19 mouse cellular contexts compared by ENCODE assay signal in genomic region chr1:75185495-75185894, GRCm38 (mm10). TPM values are rescaled to one million over a fixed set of nuclear protein-coding genes. Genes with fewer than 3 reads are reported as not detected.
DNase-seq lines count a peak whose midpoint lies in the region; ATAC-seq lines count a peak whose summit lies in the region.
"Had no signal": no experiment of that assay in that cellular context is flagged by ENCODE, and none has a peak within 500 bp of the region (broad histone marks: within the 10 kb centered on the region; RNA-seq: fewer than 3 reads in every experiment).

No protein-coding gene starts in this region.

- H3K36me3 ChIP-seq in neural tube, embryonic 13.5 days: peaks cover 91% of the 10 kb centered on the region

- 0 out of 2 replicates have a peak overlapping the region, but pooled peaks have one; percentile 5 for H3K9ac ChIP-seq in neural tube, embryonic 13.5 days
- H3K9ac ChIP-seq: embryonic facial prominence, embryonic 12.5 days; forebrain, embryonic 13.5 days; heart, embryonic 13.5 days; hindbrain, embryonic 15.5 days had no signal

- no peak for ATAC-seq in neural tube, embryonic 13.5 days (ENCODE audit: low read depth)
- ATAC-seq: forebrain, embryonic 13.5 days; intestine, embryonic 16.5 days had no signal

- H3K27ac ChIP-seq in neural tube, embryonic 13.5 days (replicated peaks): no peak overlapping the region
- H3K27ac ChIP-seq: embryonic facial prominence, embryonic 12.5 days; forebrain, embryonic 13.5 days; gastrocnemius, adult 2 months; heart, embryonic 13.5 days; hindbrain, embryonic 15.5 days had no signal

- H3K27me3 ChIP-seq in neural tube, embryonic 13.5 days: no peaks in the 10 kb centered on the region
- H3K27me3 ChIP-seq: embryonic facial prominence, embryonic 12.5 days; forebrain, embryonic 13.5 days; heart, embryonic 13.5 days; hindbrain, embryonic 15.5 days had no signal

- peaks cover 16% of the 10 kb centered on the region for H3K4me1 ChIP-seq in neural tube, embryonic 13.5 days (replicated peaks)

- peak; percentile 46 for DNase-seq in cerebellum, adult 9-10 months
- DNase-seq in cerebellum, adult 8-10 months: no peak
- DNase-seq in neural tube, embryonic 10.5 days (ENCODE audit: extremely low spot score, low spot score): no peak
- DNase-seq in cerebellum, adult 9-11 months: peak; percentile 57
- no peak for DNase-seq in urinary bladder, postnatal 36 days (ENCODE audit: low spot score in 2 of 2)
- DNase-seq in thymus, postnatal 25 days: no peak
- DNase-seq: adrenal gland, postnatal 10 days; embryo, embryonic 11 days; gastrocnemius, adult 2 months; gastrocnemius, postnatal 25 days; heart, adult 11 months; heart, postnatal 36 days; kidney, adult 2 months had no signal

- H3K4me3 ChIP-seq in neural tube, embryonic 13.5 days: no peak overlapping the region
- H3K4me3 ChIP-seq: embryonic facial prominence, embryonic 12.5 days; forebrain, embryonic 13.5 days; gastrocnemius, adult 2 months; heart, embryonic 13.5 days; hindbrain, embryonic 15.5 days had no signal

- no peaks in the 10 kb centered on the region for H3K9me3 ChIP-seq in neural tube, embryonic 13.5 days
- H3K9me3 ChIP-seq: embryonic facial prominence, embryonic 12.5 days; forebrain, embryonic 13.5 days; heart, embryonic 13.5 days; hindbrain, embryonic 15.5 days had no signal

- WGBS in neural tube, embryonic 13.5 days: 89% methylated on average over 11 of the region's 11 CpGs

- H3K4me2 ChIP-seq in neural tube, embryonic 13.5 days: no peak overlapping the region
- H3K4me2 ChIP-seq: embryonic facial prominence, embryonic 12.5 days; forebrain, embryonic 13.5 days; heart, embryonic 13.5 days; hindbrain, embryonic 15.5 days had no signal

RNA-seq across cellular contexts. Expression of gene Abcb6, which starts 5.3 kb away (rescaled TPM):
- 40.3 and 47.8 TPM in 2 replicates for polyA plus RNA-seq in neural tube, embryonic 13.5 days (2015; fragmentation: Nextera tagmentation; extraction: Ambion mirVana)

RNA-seq across cellular contexts. Expression of gene Ankzf1, which starts 6.5 kb away (rescaled TPM):
- polyA plus RNA-seq in neural tube, embryonic 13.5 days (2015; fragmentation: Nextera tagmentation; extraction: Ambion mirVana): 22.2 and 24.4 TPM in 2 replicates

RNA-seq across cellular contexts. Expression of gene Atg9a, which starts 6.5 kb away (rescaled TPM):
- 49.4 and 50.8 TPM in 2 replicates for polyA plus RNA-seq in neural tube, embryonic 13.5 days (2015; fragmentation: Nextera tagmentation; extraction: Ambion mirVana)

RNA-seq across cellular contexts. Expression of gene Zfand2b, which starts 17.0 kb away (rescaled TPM):
- 38.8 and 45.9 TPM in 2 replicates for polyA plus RNA-seq in neural tube, embryonic 13.5 days (2015; fragmentation: Nextera tagmentation; extraction: Ambion mirVana)

RNA-seq across cellular contexts. Expression of gene Glb1l, which starts 25.1 kb away (rescaled TPM):
- polyA plus RNA-seq in neural tube, embryonic 13.5 days (2015; fragmentation: Nextera tagmentation; extraction: Ambion mirVana): 16.6 and 19.7 TPM in 2 replicates

Comparison
In these comparisons a context has a peak if more than half of its experiments do, and no peak if none do; other contexts are left out.
1. DNase-seq: peak in cerebellum, adult 9-10 months (single experiment) and cerebellum, adult 9-11 months (single experiment); none in cerebellum, adult 8-10 months (single experiment), neural tube, embryonic 10.5 days (single experiment), urinary bladder, postnatal 36 days (0 of 2) and thymus, postnatal 25 days (single experiment).